Mouse (Mus musculus): ENCODE data around the gene Kcnc3. TPM values are rescaled to one million over a fixed set of nuclear protein-coding genes. Genes with fewer than 3 reads are reported as not detected.

Gene Kcnc3
- polyA plus RNA-seq, 1 experiment from 2014 or later = 0.17 TPM

DNA sequence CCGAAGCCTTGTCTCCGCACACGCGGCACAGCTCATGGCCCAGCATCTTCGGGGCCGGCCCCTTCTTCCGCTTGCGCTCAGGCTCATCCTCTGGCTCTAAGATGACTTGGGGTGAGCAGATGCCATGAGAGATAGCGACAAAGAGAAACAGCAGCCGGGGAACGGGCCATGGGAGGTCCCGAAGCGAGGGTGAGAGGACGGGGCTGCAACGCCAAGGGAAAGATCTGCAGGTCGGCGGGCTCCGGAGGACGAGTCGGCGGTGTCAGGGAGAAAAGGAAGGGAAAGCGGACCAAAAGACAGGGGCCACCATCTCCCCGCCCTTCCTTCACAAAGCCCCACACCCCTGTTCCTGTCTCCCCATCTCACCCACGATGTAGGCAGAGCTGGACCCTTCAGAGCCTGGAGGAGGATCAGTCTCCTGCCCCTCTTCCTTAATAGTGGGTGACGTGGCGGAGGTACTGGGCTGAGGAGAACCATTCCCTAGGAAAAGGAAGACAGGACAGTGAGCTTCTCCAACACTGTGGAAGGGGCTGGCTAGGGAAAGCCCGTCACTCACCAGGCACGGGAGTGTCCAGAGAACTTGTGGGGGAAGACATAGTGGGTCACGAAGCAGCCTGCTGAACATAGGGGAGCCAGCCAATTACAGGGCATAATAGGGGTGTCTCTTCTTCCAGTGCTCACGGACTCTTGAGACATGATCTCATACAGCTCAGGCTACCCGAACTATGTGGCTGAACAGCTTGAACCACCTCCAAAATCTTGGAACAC lies 38.1 kb upstream of the Kcnc3 start:
- Histone ChIP-seq H3K27ac (peak overlapping the region; percentile 100; the same call in 1 of the 2 replicates), H3K4me3 (replicated peaks) (peak overlapping the region; percentile 99), H3K9me3 (replicated peaks) (no peaks in the 10 kb centered on the region), H3K36me3 (peaks cover 31% of the 10 kb centered on the region), H3K4me2 (peak overlapping the region; percentile 71), H3K9ac (no peak overlapping the region), H3K4me1 (peaks cover 17% of the 10 kb centered on the region), H3K27me3 (no peaks in the 10 kb centered on the region)
- 86% methylated on average over 31 of the region's 31 CpGs for WGBS
- ATAC-seq (replicated peaks; ENCODE audit: low FRiP score) = no peak

DNA sequence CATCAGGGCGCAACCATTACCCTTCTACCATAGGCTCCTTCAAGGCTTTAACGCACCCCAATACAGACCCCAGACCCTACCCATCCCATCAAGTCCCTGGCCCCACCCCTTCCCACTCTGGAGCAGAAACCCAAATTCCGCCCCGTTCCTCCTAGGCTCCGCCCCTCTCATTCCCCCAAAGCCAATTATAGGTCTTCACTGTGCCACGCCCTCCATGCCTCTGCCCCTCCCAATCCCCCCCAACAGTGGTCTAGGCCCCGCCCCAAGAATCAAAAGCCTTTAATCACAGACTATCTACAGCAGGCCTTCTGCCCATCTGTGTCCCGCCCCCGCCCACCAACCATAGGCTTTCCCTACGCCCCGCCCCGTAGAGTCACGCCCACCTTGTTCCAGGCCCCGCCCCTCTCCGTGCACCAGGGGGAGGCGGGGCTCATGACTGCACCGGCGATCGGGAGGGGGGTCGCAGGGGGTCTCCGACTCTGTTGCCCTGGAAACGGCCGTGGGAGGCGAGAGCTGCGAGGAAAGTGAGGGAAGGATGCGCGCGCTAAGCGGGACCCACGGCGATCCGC lies 37.2 kb upstream of the Kcnc3 start:
- peak overlapping the region; percentile 69 for H3K9ac ChIP-seq
- H3K4me2 ChIP-seq = peak overlapping the region; percentile 71
- no peaks in the 10 kb centered on the region for H3K9me3 ChIP-seq (replicated peaks)
- peak; percentile 73 for ATAC-seq (replicated peaks; ENCODE audit: low FRiP score)
- under 1% methylated on average over 32 of the region's 32 CpGs for WGBS
- peaks cover 8% of the 10 kb centered on the region for H3K4me1 ChIP-seq
- H3K27me3 ChIP-seq = no peaks in the 10 kb centered on the region
- H3K36me3 ChIP-seq = peaks cover 31% of the 10 kb centered on the region
- peak overlapping the region; percentile 100 for H3K27ac ChIP-seq
- H3K4me3 ChIP-seq (replicated peaks) = peak overlapping the region; percentile 99

DNA sequence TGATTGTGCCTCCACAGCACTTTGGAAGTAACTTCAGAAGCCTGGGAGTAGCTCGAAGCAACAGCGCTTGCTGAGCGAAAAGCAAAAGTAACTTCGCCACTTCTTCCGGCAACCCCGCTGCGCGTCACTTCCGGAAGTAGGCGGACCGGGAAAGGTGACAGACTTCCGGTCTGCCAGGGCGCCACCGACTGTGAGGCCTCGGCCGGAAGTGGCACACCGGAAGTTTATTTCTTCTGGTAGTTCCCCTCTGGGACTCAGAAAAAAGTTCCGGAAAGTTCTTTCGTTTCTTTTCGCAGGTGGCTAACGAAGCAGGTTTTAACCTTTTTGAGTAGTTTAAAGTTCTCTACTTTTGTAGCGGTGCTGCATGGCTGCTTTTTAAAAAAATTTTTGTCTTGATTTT lies 36.6 kb upstream of the Kcnc3 start, which contains the start of gene Nr1h2:
Nr1h2 (minus strand) TSS at position 126 of the 400 bp plus-strand sequence.
- Histone ChIP-seq H3K4me3 (replicated peaks) (peak within 1 kb of the TSS; percentile 99), H3K9ac (peak within 1 kb of the TSS; percentile 69), H3K27ac (peak within 1 kb of the TSS; percentile 100), H3K27me3 (no peaks in the 10 kb centered on the region), H3K9me3 (replicated peaks) (no peaks in the 10 kb centered on the region), H3K4me2 (peak within 1 kb of the TSS; percentile 71), H3K36me3 (peaks cover 31% of the 10 kb centered on the region), H3K4me1 (peaks cover 8% of the 10 kb centered on the region)
- under 1% methylated on average over 22 of the region's 22 CpGs for WGBS
- ATAC-seq (replicated peaks; ENCODE audit: low FRiP score) = peak; percentile 74

DNA sequence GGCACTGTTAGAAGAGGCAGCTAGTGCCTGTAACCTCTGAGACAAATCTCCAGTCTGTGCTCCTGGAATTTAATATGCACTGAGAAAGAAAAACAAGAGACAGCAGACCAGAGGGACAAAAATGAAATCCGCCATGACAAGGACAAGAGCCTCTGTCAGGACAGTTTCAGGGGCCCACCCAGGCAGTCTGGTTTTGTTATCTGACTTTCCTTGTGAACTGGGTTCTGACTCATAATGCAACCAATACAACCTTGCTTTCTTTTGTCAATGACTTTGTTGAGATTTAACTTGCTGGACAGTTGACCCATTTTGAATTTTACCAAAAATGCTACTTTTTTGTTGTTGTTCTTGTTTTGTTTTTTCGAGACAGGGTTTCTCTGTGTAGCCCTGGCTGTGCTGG lies 32.8 kb upstream of the Kcnc3 start:
- 66% methylated on average over 2 of the region's 2 CpGs for WGBS
- ATAC-seq (replicated peaks; ENCODE audit: low FRiP score) = no peak

DNA sequence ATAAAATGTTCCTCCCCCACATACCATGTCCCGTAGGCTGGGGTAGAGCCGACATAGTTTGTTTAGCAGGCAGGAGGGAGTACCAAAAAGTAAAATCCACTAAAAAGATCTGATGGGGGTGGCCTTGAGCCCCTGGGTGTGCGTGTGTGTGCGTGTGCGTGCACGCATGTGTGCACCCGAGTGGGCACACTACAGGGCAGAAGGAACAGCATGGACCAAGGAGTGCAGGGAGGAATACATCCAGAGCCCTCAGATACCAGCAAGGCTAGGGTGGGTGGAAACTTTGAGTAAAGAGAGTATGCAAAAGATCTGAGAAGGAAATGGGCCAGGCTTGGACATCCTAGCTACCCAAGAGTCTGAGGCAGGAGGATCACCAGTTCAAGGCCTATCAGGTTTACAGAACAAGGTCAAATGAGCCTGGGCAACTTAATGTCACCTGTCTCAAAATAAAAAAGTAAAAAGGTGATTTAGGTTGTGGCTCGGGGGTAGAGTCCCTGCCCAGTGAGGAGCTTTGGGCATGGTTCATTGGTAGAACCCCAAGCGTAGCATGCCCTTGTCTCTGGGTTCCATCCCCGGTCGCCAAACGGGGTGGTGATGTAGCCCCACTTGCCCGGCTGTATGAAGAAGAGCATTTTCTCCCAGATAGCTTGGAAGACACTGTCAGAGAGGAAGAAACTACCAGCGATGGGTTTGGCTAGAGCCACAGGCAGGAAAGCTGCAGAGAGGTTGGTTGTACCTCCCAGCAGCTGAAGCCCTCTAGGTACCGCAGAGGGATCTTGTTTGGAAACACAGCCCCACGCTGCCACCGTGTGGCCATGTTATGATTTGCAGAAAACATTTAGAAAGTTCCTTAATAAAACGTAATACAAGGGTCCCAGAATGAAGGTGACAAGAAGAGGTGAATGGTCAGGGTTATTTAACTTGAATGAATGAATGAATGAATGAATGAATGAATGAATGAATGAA lies 29.7 kb upstream of the Kcnc3 start:
- ATAC-seq (replicated peaks; ENCODE audit: low FRiP score) = no peak

More for the DNA sequence above, 32.8 kb upstream of the Kcnc3 start:
- Histone ChIP-seq H3K4me3 (replicated peaks) (no peak overlapping the region), H3K9ac (no peak overlapping the region), H3K9me3 (replicated peaks) (no peaks in the 10 kb centered on the region), H3K27me3 (peaks cover 4% of the 10 kb centered on the region; the same call in 1 of the 2 replicates), H3K4me1 (peaks cover 6% of the 10 kb centered on the region), H3K27ac (no peak overlapping the region), H3K36me3 (no peaks in the 10 kb centered on the region), H3K4me2 (no peak overlapping the region)

DNA sequence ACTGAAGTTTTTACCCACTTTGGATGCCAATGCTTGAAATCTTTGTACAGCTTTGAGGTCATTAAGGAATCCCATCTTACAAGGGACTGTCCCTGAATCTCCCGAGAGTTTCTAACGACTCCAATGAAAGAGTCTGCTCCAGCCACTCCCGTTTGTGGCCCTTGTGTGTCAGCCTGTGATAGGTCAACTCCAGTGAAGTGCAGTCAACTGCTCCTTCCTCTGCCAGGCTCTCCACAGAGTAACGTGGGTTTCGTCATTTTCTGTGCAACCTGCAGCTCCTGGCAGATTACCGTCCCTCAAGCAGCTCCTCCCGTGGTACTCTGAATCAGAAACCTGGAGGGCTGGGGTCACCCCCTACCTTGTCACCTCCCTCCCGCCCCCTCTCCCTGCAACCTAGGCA lies 27.2 kb upstream of the Kcnc3 start:
- Histone ChIP-seq H3K9me3 (replicated peaks) (no peaks in the 10 kb centered on the region), H3K4me2 (no peak overlapping the region), H3K4me3 (replicated peaks) (no peak overlapping the region), H3K4me1 (no peaks in the 10 kb centered on the region), H3K36me3 (no peaks in the 10 kb centered on the region), H3K9ac (no peak overlapping the region), H3K27ac (no peak overlapping the region), H3K27me3 (peaks cover 4% of the 10 kb centered on the region; the same call in 1 of the 2 replicates)
- 38% methylated on average over 8 of the region's 8 CpGs for WGBS
- no peak for ATAC-seq (replicated peaks; ENCODE audit: low FRiP score)

More for the DNA sequence above, 29.7 kb upstream of the Kcnc3 start:
- no peak overlapping the region for H3K27ac ChIP-seq
- no peaks in the 10 kb centered on the region for H3K9me3 ChIP-seq (replicated peaks)
- no peaks in the 10 kb centered on the region for H3K36me3 ChIP-seq
- peaks cover 4% of the 10 kb centered on the region; the same call in 1 of the 2 replicates for H3K27me3 ChIP-seq
- H3K9ac ChIP-seq = no peak overlapping the region
- H3K4me3 ChIP-seq (replicated peaks) = no peak overlapping the region
- H3K4me2 ChIP-seq = no peak overlapping the region
- 47% methylated on average over 18 of the region's 18 CpGs for WGBS
- no peaks in the 10 kb centered on the region for H3K4me1 ChIP-seq

DNA sequence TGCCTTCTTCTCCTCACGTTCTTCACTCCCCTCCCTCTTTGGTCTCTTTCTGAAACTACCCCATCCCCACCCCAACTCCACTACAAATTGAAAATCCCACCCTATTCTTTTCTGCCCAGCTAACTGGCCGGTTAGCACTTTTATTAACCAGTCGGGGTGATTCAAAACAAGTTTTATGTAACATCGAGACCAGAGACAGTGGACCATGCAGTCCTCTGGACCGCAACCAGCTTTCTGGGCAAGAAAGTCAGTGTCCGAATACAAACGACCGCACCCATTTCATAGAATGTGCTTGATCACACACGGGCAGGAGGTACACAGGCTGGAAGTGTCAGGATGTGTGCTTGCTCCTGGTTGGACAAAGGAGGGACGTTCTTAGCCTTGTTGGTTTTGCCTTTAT lies 26.0 kb upstream of the Kcnc3 start:
- Histone ChIP-seq H3K4me3 (replicated peaks) (no peak overlapping the region), H3K27ac (no peak overlapping the region), H3K9me3 (replicated peaks) (no peaks in the 10 kb centered on the region), H3K36me3 (no peaks in the 10 kb centered on the region), H3K27me3 (peaks cover 12% of the 10 kb centered on the region), H3K4me1 (no peaks in the 10 kb centered on the region), H3K9ac (no peak overlapping the region), H3K4me2 (no peak overlapping the region)
- no peak for ATAC-seq (replicated peaks; ENCODE audit: low FRiP score)
- WGBS = 76% methylated on average over 10 of the region's 10 CpGs

DNA sequence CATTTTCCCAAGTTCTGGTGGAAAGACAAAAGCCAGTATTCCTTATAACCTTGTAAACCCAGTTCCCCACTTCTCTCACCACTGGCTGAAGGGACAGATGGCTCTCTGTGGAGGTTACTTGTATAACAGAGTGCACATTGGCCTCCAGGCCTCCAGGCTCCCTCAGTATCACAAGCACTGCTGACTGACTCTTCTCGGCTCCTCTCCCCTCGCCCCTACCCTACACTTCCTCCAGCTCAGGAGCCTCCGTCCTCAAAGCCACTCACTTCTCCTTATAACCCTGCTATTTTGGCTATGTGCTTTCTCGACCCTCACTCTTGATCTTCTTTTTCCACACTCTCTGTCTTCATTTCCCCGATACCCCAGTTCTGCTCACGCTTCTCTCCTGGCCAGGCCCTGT lies 25.1 kb upstream of the Kcnc3 start:
- peaks cover 14% of the 10 kb centered on the region for H3K27me3 ChIP-seq
- no peak overlapping the region for H3K4me3 ChIP-seq (replicated peaks)
- WGBS = 73% methylated on average over 6 of the region's 6 CpGs
- no peak for ATAC-seq (replicated peaks; ENCODE audit: low FRiP score)
- no peaks in the 10 kb centered on the region for H3K4me1 ChIP-seq
- no peaks in the 10 kb centered on the region for H3K9me3 ChIP-seq (replicated peaks)
- no peak overlapping the region for H3K9ac ChIP-seq
- H3K4me2 ChIP-seq = no peak overlapping the region
- no peak overlapping the region for H3K27ac ChIP-seq
- H3K36me3 ChIP-seq = no peaks in the 10 kb centered on the region

DNA sequence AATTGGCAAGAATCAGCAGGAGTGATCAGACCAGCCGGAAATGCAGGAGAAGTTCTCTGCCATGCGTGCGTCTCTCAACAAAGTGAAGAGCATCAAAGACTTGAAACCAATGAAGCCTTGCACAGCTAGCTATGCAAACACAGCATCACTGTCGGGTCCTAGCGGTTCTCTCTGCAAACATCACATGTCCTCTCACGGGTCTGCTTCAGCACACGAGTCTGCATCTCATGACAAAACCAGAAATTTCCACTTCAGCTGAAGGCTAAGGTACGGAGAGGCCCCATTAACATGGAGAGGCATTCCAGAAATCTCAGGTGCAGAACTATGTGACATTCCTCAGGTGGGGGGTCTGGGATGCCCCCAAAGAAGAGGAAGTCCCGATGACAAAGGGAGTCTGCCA lies 21.7 kb upstream of the Kcnc3 start:
- Histone ChIP-seq H3K4me3 (replicated peaks) (no peak overlapping the region), H3K4me2 (no peak overlapping the region), H3K27ac (no peak overlapping the region), H3K36me3 (no peaks in the 10 kb centered on the region), H3K9ac (no peak overlapping the region), H3K9me3 (replicated peaks) (no peaks in the 10 kb centered on the region), H3K4me1 (peaks cover 4% of the 10 kb centered on the region; the same call in 1 of the 2 replicates), H3K27me3 (peaks cover 10% of the 10 kb centered on the region)
- WGBS = 68% methylated on average over 9 of the region's 9 CpGs
- no peak for ATAC-seq (replicated peaks; ENCODE audit: low FRiP score)

DNA sequence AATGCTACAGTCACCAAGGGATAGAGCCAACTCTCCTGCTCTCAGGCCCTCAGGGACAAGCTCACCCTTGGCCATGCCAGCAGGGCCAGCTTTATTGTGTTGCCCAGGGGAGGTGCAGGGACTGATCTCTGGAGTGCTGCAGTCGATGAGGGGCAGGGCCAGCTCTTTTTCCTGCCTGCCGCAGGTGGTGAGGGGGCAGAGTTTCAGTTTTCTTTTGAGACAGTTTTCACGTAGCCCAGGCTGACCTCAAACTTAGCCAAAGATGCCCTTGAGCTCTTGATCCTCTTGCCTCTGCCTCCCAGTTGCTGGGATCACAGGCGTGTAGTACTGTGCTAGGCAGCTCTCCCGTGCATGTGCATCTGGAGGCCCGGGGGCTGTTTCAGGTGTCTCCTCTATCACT lies 19.5 kb upstream of the Kcnc3 start:
- no peak overlapping the region for H3K4me3 ChIP-seq (replicated peaks)
- ATAC-seq (replicated peaks; ENCODE audit: low FRiP score) = no peak
- no peaks in the 10 kb centered on the region for H3K36me3 ChIP-seq
- 0 out of 2 replicates have a peak overlapping the region, but pooled peaks have one; percentile 15 for H3K27ac ChIP-seq
- H3K27me3 ChIP-seq = peaks cover 10% of the 10 kb centered on the region
- H3K4me2 ChIP-seq = no peak overlapping the region
- 87% methylated on average over 6 of the region's 6 CpGs for WGBS
- no peak overlapping the region for H3K9ac ChIP-seq
- H3K9me3 ChIP-seq (replicated peaks) = no peaks in the 10 kb centered on the region
- H3K4me1 ChIP-seq = peaks cover 4% of the 10 kb centered on the region; the same call in 1 of the 2 replicates

DNA sequence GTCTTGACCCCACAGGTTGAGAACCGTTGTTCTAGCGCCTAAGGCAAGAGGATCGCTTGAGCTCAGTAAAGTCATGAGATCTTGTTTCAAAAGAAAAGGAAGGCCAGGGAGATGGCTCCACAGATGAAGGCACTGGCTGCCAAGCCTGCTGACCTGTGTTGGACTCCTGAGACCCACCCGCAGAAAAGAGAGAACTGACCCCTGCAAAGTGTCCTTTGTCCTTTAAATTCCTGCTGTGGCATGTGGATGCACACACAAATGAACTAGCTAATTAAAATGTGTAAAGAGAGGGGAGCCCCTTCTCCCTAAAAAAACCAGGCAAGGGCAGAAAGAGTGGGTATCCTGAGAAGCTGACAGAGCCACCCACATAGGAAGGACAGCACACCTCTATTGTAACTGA lies 18.7 kb upstream of the Kcnc3 start:
- ATAC-seq (replicated peaks; ENCODE audit: low FRiP score) = no peak
- H3K4me1 ChIP-seq = peaks cover 4% of the 10 kb centered on the region; the same call in 1 of the 2 replicates
- no peak overlapping the region for H3K9ac ChIP-seq
- 0 out of 2 replicates have a peak overlapping the region, but pooled peaks have one; percentile 15 for H3K27ac ChIP-seq
- H3K27me3 ChIP-seq = peaks cover 10% of the 10 kb centered on the region
- no peaks in the 10 kb centered on the region for H3K9me3 ChIP-seq (replicated peaks)
- H3K4me3 ChIP-seq (replicated peaks) = no peak overlapping the region
- no peaks in the 10 kb centered on the region for H3K36me3 ChIP-seq
- H3K4me2 ChIP-seq = no peak overlapping the region
- WGBS = 37% methylated on average over 4 of the region's 4 CpGs
